Mouse (Mus musculus) bone marrow macrophage, adult 2 months (primary cell): ENCODE measurements at regions not wholly inside any gene's neighbourhood (a gene's known extent, or its start where the extent isn't known, plus 50 kb on each side); places are given as distances from the start of the nearest gene placed in this dataset.

Experiments used
- CTCF ChIP-seq: IDR thresholded peaks from 2 replicates; pipeline ENCODE4 v1.5.1; 2012; ENCODE audit warnings: low read depth, mild to moderate bottlenecking, low read length, moderate library complexity
- POLR2A ChIP-seq: IDR thresholded peaks from 2 replicates; pipeline ENCODE4 v1.6.1; 2012; ENCODE audit warnings: mild to moderate bottlenecking, low read depth, low read length, borderline replicate concordance

DNA sequence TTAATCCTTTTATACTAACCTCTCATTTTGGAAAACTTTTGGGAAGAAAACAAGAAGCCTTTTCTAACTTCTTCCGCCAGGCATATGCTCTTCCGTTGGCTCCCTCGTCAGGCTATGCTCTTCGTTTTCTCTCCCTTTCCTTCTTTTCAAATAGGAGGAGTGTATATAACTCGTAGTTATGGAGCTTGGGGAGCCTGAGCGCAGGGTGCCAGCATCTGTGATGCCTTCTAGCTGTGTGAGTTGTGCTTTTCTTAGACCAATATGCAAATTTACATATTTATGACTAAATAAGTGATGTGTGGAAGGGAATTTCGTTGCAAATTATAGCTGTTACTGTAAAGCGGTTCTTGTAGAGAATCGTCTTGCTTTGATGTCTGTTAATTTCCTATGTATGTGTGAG, 874.5 kb downstream of the Slc4a3 start:
- TF ChIP-seq CTCF (no peak), POLR2A (no peak)
